Mouse (Mus musculus): ENCODE results near the gene 1700015F17Rik.

DNA sequence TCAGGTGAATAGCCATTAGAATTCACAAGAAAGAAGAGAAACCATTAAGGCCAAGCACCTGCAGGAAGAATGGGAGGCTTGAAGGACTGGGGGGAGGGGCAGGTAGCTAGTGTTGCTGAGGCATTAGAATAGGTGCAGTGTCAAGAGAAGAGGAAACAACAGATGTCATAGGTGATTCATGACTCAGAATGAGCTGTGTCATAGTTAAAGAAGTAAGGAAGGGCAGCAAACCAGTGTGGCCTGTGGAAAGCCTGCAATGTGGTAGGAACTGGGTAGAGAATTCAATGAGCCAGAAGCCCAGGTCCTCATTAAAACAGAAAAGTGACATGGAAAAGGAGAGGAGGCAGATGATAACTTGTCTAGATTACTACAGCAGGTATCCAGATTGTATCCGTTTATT, 13.7 kb downstream of the 1700015F17Rik start:
- TF ChIP-seq GATA1 (IDR thresholded peaks at IDR 0.05; ENCODE audit: borderline replicate concordance, low read length) (no peak), FLI1 (IDR thresholded peaks at IDR 0.05; ENCODE audit: low read length) (no peak)

All from megakaryocyte, embryonic 14.5 days (primary cell).